Mouse (Mus musculus) testis, adult 2 months (tissue): Measurements from ENCODE around the gene Fam151a.

Experiments used
- CTCF ChIP-seq: fragments of 200-500 bp; IDR thresholded peaks from 2 replicates; pipeline ENCODE4 v1.5.1; 2012; ENCODE audit warnings: low read depth, mild to moderate bottlenecking, inconsistent platforms, low read length, moderate library complexity; ENCODE audit not compliant: control insufficient read depth, insufficient read depth, insufficient replicate concordance
- POLR2A ChIP-seq: fragments of 200-500 bp; IDR thresholded peaks from 2 replicates; pipeline ENCODE4 v1.6.1; 2012; ENCODE audit warnings: low read depth, mild to moderate bottlenecking, inconsistent platforms, low read length, moderate library complexity; ENCODE audit not compliant: control insufficient read depth

DNA sequence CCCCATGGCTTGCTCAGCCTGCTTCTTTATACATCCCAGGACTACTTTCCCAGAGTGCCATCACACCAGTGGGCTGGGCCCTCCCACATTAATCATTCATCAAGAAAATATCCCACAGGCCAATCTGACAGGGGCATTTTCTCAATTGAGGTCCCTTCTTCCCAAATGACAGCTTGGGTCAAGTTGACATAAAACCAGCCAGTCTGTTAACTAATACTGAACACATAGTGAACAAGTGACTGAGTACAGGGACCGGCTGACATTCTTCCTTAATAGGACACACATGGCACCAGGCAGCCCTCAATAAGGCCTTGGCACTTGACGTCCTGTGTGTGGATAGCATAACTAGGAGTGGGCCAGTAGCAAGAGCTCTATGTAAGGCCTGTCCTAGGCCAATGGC lies 35.6 kb downstream of the Fam151a start:
- TF ChIP-seq POLR2A = no peak
- no peak for TF ChIP-seq CTCF
